Mouse (Mus musculus) heart, embryonic 12.5 days (tissue): Measurements from ENCODE around the gene Fam160a1. TPM values are rescaled to one million over a fixed set of nuclear protein-coding genes. Genes with fewer than 3 reads are reported as not detected.
A peak's percentile ranks its signal among the peaks of the same experiment; 100 is the strongest.

Experiments used
- ATAC-seq: fragments of 200-750 bp; cut with Nextera tagmentation; 2 replicates; pipeline ENCODE4 v1.8.0; 2017; ENCODE audit warnings: moderate TSS enrichment, moderate library complexity; ENCODE audit not compliant: insufficient number of reproducible peaks, low FRiP score
- H3K27ac ChIP-seq: fragments of 300-500 bp; sonication (generic); 2 replicates; pipeline ENCODE4 v1.5.1; 2016; ENCODE audit warnings: mild to moderate bottlenecking, moderate library complexity; ENCODE audit not compliant: poor library complexity, severe bottlenecking
- H3K27me3 ChIP-seq: fragments of 300-500 bp; sonication (generic); replicated peaks from 2 replicates; pipeline ENCODE4 v1.6.1; 2016; ENCODE audit warnings: mild to moderate bottlenecking, moderate library complexity
- H3K36me3 ChIP-seq: fragments of 300-500 bp; sonication (generic); 2 replicates; pipeline ENCODE4 v1.6.1; 2016; ENCODE audit warnings: mild to moderate bottlenecking, moderate library complexity
- H3K4me1 ChIP-seq: fragments of 300-500 bp; sonication (generic); replicated peaks from 2 replicates; pipeline ENCODE4 v1.6.1; 2016; ENCODE audit warnings: mild to moderate bottlenecking
- H3K4me2 ChIP-seq: fragments of 300-500 bp; sonication (generic); 2 replicates; pipeline ENCODE4 v1.6.1; 2016; ENCODE audit warnings: mild to moderate bottlenecking, moderate library complexity
- H3K4me3 ChIP-seq: fragments of 300-500 bp; sonication (generic); 2 replicates; pipeline ENCODE4 v1.5.1; 2016; ENCODE audit warnings: mild to moderate bottlenecking
- H3K9ac ChIP-seq: fragments of 300-500 bp; sonication (generic); 2 replicates; pipeline ENCODE4 v1.6.1; 2016; ENCODE audit warnings: mild to moderate bottlenecking, moderate library complexity
- H3K9me3 ChIP-seq: fragments of 300-500 bp; sonication (generic); replicated peaks from 2 replicates; pipeline ENCODE4 v1.6.1; 2016; ENCODE audit warnings: mild to moderate bottlenecking, moderate library complexity
- WGBS: fragments of 180-500 bp; shearing (Covaris S2); methylation state at CpG from one replicate; pipeline ENCODE4 v1.1.7; 2016; 5-methylcytosine and 5-hydroxymethylcytosine counted together
- polyA plus RNA-seq: library from polyadenylated mRNA; unstranded; fragments of >200 nt; fragmentation: Nextera tagmentation; extraction: Ambion mirVana; gene quantifications from 2 replicates; pipeline ENCODE4 v1.2.1, GENCODE M21; 2016

Fam160a1 gene
- polyA plus RNA-seq, 1 experiment from 2014 or later, result 3.3 TPM

DNA sequence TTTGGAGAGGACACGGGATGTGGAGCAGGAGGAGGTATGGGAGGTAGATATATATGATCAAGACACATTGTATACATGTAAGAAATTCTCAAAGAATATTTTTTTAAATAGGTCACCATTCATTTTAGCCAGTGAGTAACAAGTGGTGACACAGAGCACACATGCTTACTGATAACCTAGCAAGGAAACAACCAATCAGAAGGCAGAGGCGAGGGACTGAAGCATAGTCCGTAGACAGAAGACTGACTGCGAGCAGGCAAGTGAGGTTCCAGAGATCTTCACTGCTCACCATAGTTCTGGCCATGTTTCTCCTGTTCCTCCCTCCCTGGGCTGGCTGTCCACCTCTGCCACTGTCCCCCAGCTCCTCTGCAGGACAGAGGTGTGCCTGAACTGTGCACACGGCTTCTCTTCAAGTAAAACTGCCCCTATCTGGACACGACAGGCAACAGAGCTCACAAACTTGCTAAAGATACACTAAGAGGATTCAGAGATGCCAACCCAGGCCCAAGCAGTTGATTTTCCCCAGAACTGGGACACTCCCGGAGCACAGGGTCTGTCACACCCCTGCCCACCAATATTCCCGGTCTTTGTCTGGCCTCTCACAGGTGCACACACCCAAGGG is 137.7 kb downstream of the Fam160a1 start:
- Histone ChIP-seq H3K9me3 (no peaks in the 10 kb centered on the region), H3K4me2 (peak overlapping the region; percentile 15), H3K27ac (no peak overlapping the region), H3K27me3 (no peaks in the 10 kb centered on the region), H3K4me1 (peaks cover 12% of the 10 kb centered on the region), H3K4me3 (no peak overlapping the region), H3K9ac (peak overlapping the region; percentile 61; the same call in 1 of the 2 replicates), H3K36me3 (no peaks in the 10 kb centered on the region)
- ATAC-seq, result no peak
- 59% methylated on average over 8 of the region's 8 CpGs for WGBS

- Histone ChIP-seq H3K36me3 (no peaks in the 10 kb centered on the region), H3K27ac (no peak overlapping the region), H3K9me3 (no peaks in the 10 kb centered on the region), H3K4me3 (no peak overlapping the region), H3K4me2 (no peak overlapping the region), H3K9ac (no peak overlapping the region), H3K4me1 (peaks cover 15% of the 10 kb centered on the region), H3K27me3 (no peaks in the 10 kb centered on the region)
- ATAC-seq, result no peak
- 70% methylated on average over 3 of the region's 3 CpGs for WGBS
Measured at GRCm38 (mm10) chr3:85677952-85678351, 139.1 kb downstream of the Fam160a1 start.

DNA sequence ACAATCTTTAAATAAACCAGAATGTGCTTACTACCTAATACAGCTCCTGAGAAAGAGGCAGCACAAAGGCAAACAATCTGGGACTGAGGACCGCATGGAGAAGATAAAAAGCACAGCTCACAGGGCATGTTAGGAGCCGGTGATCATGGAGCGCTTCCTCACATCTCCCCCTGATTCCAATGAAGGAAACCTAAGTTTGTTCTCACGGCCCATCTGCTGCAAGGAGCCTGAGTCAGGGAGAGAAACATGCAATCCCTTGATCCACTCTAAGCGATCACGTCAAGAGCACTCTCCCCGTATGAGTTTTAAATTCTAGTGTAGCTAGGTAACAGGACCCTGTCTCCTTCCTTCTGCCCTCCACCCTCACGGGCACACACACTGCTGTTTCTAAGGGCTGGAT is 140.0 kb downstream of the Fam160a1 start:
- H3K4me1 ChIP-seq, result peaks cover 18% of the 10 kb centered on the region
- no peak overlapping the region for H3K4me2 ChIP-seq
- H3K27ac ChIP-seq, result no peak overlapping the region
- no peaks in the 10 kb centered on the region for H3K27me3 ChIP-seq
- H3K9ac ChIP-seq, result no peak overlapping the region
- no peaks in the 10 kb centered on the region for H3K36me3 ChIP-seq
- H3K9me3 ChIP-seq, result no peaks in the 10 kb centered on the region
- no peak overlapping the region for H3K4me3 ChIP-seq
- no peak for ATAC-seq
- WGBS, result 71% methylated on average over 8 of the region's 8 CpGs

DNA sequence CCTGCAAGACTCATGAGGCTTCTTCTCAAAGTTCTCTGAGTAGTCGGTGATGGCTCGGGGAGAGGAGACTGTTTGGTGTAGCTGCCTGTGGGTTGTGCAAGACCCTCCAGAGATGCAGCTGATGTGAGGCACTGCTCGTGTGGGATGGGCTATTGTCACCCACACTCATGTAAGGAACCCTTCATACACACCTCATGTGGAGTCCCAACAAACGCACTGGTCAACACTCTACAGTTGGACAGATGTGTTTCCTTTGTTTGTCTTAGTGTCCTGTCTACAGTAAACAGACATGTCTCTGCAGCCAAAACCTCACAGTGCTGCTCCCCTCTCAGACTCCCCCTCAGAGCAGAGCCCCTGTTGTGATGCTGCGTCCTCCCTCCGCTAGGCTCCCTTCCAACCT is 147.2 kb downstream of the Fam160a1 start:
- H3K4me2 ChIP-seq, result no peak overlapping the region
- no peaks in the 10 kb centered on the region for H3K9me3 ChIP-seq
- H3K9ac ChIP-seq, result no peak overlapping the region
- H3K36me3 ChIP-seq, result no peaks in the 10 kb centered on the region
- no peak overlapping the region for H3K4me3 ChIP-seq
- H3K27ac ChIP-seq, result no peak overlapping the region
- no peak for ATAC-seq
- H3K27me3 ChIP-seq, result no peaks in the 10 kb centered on the region
- peaks cover 28% of the 10 kb centered on the region for H3K4me1 ChIP-seq
- WGBS, result 85% methylated on average over 6 of the region's 6 CpGs

GRCm38 (mm10) chr3:85667683-85668082 is 149.4 kb downstream of the Fam160a1 start:
- H3K36me3 ChIP-seq, result no peaks in the 10 kb centered on the region
- H3K4me2 ChIP-seq, result no peak overlapping the region
- H3K9ac ChIP-seq, result no peak overlapping the region
- no peak for ATAC-seq
- no peak overlapping the region for H3K27ac ChIP-seq
- 86% methylated on average over 6 of the region's 6 CpGs for WGBS
- H3K4me3 ChIP-seq, result no peak overlapping the region
- no peaks in the 10 kb centered on the region for H3K9me3 ChIP-seq
- peaks cover 38% of the 10 kb centered on the region for H3K4me1 ChIP-seq
- no peaks in the 10 kb centered on the region for H3K27me3 ChIP-seq

DNA sequence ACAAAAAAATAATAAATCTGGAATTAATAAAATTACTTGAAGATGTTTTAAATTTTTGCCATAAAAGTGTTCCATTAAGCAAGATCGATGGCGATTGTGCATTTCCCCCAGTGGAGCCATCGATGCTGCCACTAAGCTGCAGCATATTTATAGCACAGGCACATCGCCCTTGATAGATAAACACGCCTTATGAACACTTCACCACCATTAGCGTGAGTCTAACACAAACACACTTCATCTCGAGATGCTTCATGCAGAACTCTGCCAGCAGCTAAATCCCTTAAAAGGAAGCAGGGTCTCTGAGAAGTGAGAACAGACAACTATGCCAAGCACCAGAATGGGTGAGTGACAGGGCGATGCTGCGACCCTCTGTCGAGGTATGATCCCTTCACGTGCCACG is 150.4 kb downstream of the Fam160a1 start:
- H3K4me2 ChIP-seq, result peak overlapping the region; percentile 46
- H3K36me3 ChIP-seq, result no peaks in the 10 kb centered on the region
- ATAC-seq, result no peak
- H3K27ac ChIP-seq, result no peak overlapping the region
- no peaks in the 10 kb centered on the region for H3K9me3 ChIP-seq
- WGBS, result 47% methylated on average over 12 of the region's 12 CpGs
- H3K4me1 ChIP-seq, result peaks cover 43% of the 10 kb centered on the region
- H3K9ac ChIP-seq, result no peak overlapping the region
- H3K4me3 ChIP-seq, result no peak overlapping the region
- H3K27me3 ChIP-seq, result no peaks in the 10 kb centered on the region

GRCm38 (mm10) chr3:85666166-85666565 is 150.9 kb downstream of the Fam160a1 start:
- no peak for ATAC-seq
- Histone ChIP-seq H3K9ac (no peak overlapping the region), H3K27me3 (no peaks in the 10 kb centered on the region), H3K36me3 (no peaks in the 10 kb centered on the region), H3K27ac (no peak overlapping the region), H3K4me1 (peaks cover 39% of the 10 kb centered on the region), H3K9me3 (no peaks in the 10 kb centered on the region), H3K4me2 (no peak overlapping the region), H3K4me3 (no peak overlapping the region)
- WGBS, result 53% methylated on average over 3 of the region's 3 CpGs

GRCm38 (mm10) chr3:85664591-85665171 is 152.4 kb downstream of the Fam160a1 start:
- Histone ChIP-seq H3K27ac (no peak overlapping the region), H3K9ac (no peak overlapping the region), H3K9me3 (no peaks in the 10 kb centered on the region), H3K4me3 (no peak overlapping the region), H3K27me3 (no peaks in the 10 kb centered on the region), H3K4me1 (peaks cover 38% of the 10 kb centered on the region), H3K36me3 (no peaks in the 10 kb centered on the region), H3K4me2 (no peak overlapping the region)
- ATAC-seq, result no peak
- 74% methylated on average over 10 of the region's 10 CpGs for WGBS

- peaks cover 45% of the 10 kb centered on the region for H3K4me1 ChIP-seq
- H3K36me3 ChIP-seq, result no peaks in the 10 kb centered on the region
- ATAC-seq, result no peak
- 84% methylated on average over 5 of the region's 5 CpGs for WGBS
- no peak overlapping the region for H3K4me2 ChIP-seq
- no peak overlapping the region for H3K27ac ChIP-seq
- H3K9ac ChIP-seq, result no peak overlapping the region; the same call in 1 of the 2 replicates
- H3K4me3 ChIP-seq, result no peak overlapping the region
- H3K9me3 ChIP-seq, result no peaks in the 10 kb centered on the region
- H3K27me3 ChIP-seq, result no peaks in the 10 kb centered on the region
Measured at GRCm38 (mm10) chr3:85663826-85664225, 153.3 kb downstream of the Fam160a1 start.

- Histone ChIP-seq H3K4me2 (no peak overlapping the region), H3K4me1 (peaks cover 43% of the 10 kb centered on the region), H3K4me3 (no peak overlapping the region), H3K27ac (no peak overlapping the region), H3K36me3 (no peaks in the 10 kb centered on the region), H3K9me3 (no peaks in the 10 kb centered on the region), H3K27me3 (no peaks in the 10 kb centered on the region), H3K9ac (0 out of 2 replicates have a peak overlapping the region, but pooled peaks have one; percentile 29)
- 62% methylated on average over 10 of the region's 10 CpGs for WGBS
- no peak for ATAC-seq
Measured at GRCm38 (mm10) chr3:85661926-85662813, 154.9 kb downstream of the Fam160a1 start.

DNA sequence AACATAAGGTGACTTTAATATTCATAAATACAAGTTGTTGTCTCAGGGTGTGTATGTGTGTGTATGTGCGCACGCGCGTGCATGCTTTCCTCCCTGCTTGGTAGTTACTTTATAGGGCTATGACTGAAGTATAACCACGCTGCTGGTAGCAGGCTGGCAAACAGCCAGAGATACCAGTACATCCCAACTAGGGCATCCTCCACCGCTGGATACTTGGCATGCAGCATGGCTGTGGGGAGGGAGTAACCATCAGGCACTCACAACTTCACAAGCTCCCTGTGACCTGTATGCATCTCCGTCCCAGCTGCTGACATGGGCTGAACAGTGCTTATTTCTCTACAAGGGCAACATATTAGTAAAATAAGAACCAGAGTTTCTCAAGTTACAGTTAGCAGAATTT is 157.4 kb downstream of the Fam160a1 start:
- no peaks in the 10 kb centered on the region for H3K36me3 ChIP-seq
- no peak overlapping the region for H3K4me3 ChIP-seq
- H3K4me2 ChIP-seq, result no peak overlapping the region
- H3K27ac ChIP-seq, result no peak overlapping the region
- ATAC-seq, result no peak
- WGBS, result 80% methylated on average over 7 of the region's 7 CpGs
- no peaks in the 10 kb centered on the region for H3K27me3 ChIP-seq
- H3K9ac ChIP-seq, result no peak overlapping the region
- peaks cover 31% of the 10 kb centered on the region for H3K4me1 ChIP-seq
- H3K9me3 ChIP-seq, result no peaks in the 10 kb centered on the region
